Mouse (Mus musculus): Measurements from ENCODE around the gene Slc10a7.

Slc10a7 gene

DNA sequence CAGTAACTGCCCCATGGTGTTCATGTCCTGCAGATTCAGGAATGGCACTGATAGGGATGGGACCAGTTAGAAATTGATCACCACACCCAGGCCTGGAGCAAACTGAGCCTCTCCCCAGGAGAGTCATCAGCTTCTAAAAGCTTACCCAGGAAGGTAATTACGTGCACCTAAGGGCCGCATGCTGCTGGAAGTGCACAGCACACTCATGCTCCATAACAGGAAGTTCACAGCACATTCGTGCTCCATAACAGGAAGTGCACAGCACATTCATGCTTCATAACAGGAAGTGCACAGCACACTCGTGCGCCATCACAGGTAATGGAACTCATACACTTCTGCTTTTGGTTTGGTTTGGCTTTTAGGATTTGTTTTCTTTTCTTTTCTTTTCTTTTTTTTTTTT lies 114.8 kb downstream of the Slc10a7 start:
- CTCF ChIA-PET, result interaction anchor here (0.7 kb wide), 1 partner anchor 1013 kb away, joined by 3 read pairs; no protein-coding TSS in a partner anchor

GRCm38 (mm10) chr8:78624738-78625442 lies 115.7 kb downstream of the Slc10a7 start:
- CTCF ChIA-PET, result interaction anchor here (0.6 to 0.7 kb wide), 2 partner anchors 1014 to 1077 kb away, joined by 3 to 17 read pairs; no protein-coding TSS in a partner anchor

GRCm38 (mm10) chr8:78626632-78627031 lies 117.5 kb downstream of the Slc10a7 start:
- CTCF ChIA-PET, result interaction anchor here (0.6 kb wide), 1 partner anchor 772 kb away, joined by 4 read pairs; no protein-coding TSS in a partner anchor

GRCm38 (mm10) chr8:78627793-78628192 lies 118.6 kb downstream of the Slc10a7 start:
- CTCF ChIA-PET, result no interaction called here

DNA sequence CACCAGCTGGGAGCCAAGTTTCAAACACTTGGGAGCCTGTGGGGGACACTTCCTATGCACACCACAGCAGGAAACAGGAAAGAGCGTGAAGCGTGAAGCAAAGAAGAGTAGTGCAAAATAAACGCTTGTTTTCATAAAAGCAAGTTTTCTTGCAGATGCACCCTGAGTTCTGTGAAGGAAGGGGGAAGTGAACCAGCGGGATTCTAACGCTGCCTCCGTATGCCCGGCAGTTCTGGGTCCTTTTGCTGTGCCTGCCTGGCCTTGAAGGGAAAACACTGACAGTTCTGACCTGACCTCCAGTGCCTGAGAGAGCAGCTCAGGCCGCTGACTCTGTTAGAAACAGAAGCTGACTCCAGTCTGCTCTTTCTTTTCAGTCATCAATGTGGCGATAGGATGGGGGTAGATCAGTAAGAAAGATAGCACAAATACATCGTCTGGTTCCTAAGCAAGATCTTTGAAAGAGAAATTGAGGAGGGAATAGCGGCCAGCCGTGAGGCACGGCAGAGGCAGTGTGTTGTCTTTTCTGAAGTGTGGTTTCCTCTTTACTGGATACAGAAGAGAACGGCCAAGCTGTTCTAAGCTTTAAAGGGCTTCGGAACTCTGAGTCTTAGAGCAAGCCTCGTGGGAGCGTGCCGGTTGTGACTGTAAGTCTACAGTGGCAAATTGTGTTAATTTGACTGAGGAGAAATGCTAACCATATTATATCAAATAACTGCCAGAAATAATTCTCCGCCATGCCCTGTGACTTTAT lies 121.4 kb downstream of the Slc10a7 start:
- CTCF ChIA-PET, result interaction anchor here (0.6 kb wide), 1 partner anchor 12 kb away, joined by 11 read pairs; no protein-coding TSS in a partner anchor

DNA sequence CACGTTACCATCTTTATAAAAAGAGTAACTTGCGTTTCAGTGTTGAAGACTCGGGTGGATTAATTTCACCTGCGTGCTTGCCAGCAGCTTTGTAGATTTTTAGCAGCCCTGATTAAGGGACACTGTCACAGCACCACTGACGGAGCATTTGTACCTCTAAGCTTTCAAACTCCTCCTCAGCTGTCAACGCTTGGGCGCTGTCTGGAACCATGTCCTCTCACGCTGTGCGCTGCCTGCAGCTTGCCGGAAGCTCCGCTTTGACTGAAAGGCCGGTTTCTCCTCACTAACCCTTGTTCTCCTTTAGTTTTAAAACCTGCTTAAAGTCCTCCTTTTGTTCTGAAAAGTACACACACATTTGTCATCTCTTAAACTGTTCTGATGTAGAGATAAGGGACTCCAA lies 123.9 kb downstream of the Slc10a7 start:
- CTCF ChIA-PET, result no interaction called here

- CTCF ChIA-PET, result no interaction called here
These were observed 124.9 kb downstream of the Slc10a7 start for GRCm38 (mm10) chr8:78634018-78634417.

- CTCF ChIA-PET, result no interaction called here
These were observed 125.5 kb downstream of the Slc10a7 start for GRCm38 (mm10) chr8:78634523-78635240.

DNA sequence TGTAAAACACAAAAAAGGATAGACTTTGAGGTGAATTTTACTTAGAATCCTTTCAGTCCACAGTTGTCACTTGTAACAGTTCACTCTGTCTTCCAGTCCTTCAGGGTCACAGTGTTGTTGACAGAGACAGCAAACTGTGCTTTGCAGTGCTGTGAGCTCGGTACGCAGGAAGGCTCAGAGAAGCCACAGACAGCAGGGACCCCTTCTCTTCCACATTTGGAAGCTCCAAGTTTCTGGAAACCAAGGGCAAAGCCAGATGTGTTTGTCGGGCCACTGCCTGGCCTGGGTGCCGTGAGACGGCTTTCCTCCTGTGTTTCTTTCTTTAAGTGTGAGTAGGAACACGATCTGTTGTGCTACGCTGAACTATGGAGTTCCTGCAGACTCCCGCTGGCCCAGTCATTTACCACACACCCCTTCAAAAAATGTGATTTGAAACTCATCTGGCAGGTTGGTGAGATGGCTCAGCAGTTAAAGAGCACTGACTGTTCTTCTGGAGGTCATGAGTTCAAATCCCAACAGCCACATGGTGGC lies 126.2 kb downstream of the Slc10a7 start:
- CTCF ChIA-PET, result no interaction called here

- CTCF ChIA-PET, result no interaction called here
These were observed 132.8 kb downstream of the Slc10a7 start for GRCm38 (mm10) chr8:78641919-78642318.

- CTCF ChIA-PET, result interaction anchor here (0.6 kb wide), 1 partner anchor 11 kb away, joined by 11 read pairs; no protein-coding TSS in a partner anchor
These were observed 133.2 kb downstream of the Slc10a7 start for GRCm38 (mm10) chr8:78642376-78642775.

DNA sequence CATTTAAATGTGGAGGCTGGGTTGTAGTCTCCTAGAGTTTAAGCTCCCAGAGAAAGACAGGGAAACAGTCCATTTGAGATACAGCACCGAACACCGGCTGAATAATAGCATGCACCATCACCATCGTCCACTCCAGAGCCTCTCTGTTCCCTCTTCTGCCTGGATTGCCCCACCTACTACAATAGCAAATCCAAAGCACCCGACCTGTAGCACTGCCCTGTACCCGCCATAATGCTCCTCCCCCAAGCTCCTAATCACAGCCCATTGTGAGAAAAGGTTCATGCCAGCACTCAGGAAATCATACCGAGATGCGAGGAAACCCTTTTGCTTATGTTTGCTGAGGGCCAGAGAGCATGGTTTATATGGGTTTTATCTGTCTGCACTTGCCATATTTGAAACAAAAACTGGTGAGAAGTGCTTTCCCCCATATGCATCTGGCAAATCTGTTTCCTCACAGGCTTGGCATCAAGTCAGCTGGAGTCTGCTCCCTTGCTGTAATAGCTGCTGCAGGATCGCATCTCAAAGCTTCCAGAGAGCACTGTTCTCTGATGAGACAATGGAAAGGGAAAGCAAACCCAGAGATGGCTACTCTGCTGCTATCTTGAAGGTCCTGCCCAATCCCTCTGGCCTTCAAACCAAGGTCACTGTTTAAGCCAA lies 138.0 kb downstream of the Slc10a7 start:
- CTCF ChIA-PET, result interaction anchor here (0.6 to 0.7 kb wide), 2 partner anchors 123 to 585 kb away, joined by 3 to 5 read pairs; no protein-coding TSS in a partner anchor

DNA sequence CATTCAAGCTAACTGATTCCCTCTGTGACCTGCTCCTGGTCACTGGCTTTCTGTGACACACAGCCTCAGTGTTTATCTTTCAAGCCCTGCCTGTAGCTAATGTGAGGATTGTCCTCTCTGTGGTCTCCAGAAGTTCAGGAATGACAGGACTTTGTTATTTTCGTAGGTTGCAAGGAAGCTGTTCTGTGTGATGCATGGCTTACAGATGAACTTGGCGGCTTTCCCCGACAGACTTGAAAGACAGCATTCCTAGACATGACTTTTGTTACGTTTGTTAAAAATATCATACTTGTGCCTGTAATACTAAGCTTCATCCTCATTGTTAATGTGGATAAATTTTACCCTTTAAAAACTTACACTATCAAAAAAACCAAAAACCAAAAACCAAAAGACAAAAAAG lies 138.7 kb downstream of the Slc10a7 start:
- CTCF ChIA-PET, result no interaction called here

- CTCF ChIA-PET, result interaction anchor here (0.7 kb wide), 1 partner anchor 244 kb away, joined by 4 read pairs; no protein-coding TSS in a partner anchor
These were observed 139.8 kb downstream of the Slc10a7 start for GRCm38 (mm10) chr8:78648918-78649317.

DNA sequence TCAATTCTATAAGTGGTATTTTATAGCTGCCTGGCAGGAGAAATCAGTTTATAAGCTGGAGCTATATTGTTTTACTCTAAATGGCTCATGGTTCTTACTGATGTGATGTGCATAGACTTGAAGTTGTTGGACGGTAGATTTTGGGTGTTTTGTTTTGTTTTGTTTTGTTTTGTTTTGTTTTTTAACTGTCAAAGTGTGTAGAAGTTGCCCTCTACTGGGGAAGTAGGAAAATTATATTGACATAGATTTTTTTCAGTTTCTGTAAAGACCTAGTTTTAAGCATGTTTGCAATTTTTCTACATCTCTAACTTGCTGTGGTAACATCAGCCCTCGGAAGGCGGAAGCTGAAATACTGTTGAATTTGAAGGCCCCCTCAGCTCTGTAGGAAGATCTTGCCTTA lies 142.5 kb downstream of the Slc10a7 start:
- CTCF ChIA-PET, result interaction anchor here (0.7 kb wide), 1 partner anchor 37 kb away, joined by 4 read pairs; no protein-coding TSS in a partner anchor

GRCm38 (mm10) chr8:78655351-78656045 lies 146.4 kb downstream of the Slc10a7 start:
- CTCF ChIA-PET, result no interaction called here

GRCm38 (mm10) chr8:78656700-78657370 lies 147.7 kb downstream of the Slc10a7 start:
- CTCF ChIA-PET, result interaction anchor here (0.5 kb wide), 1 partner anchor 293 kb away, joined by 5 read pairs; no protein-coding TSS in a partner anchor

- CTCF ChIA-PET, result no interaction called here
These were observed 149.0 kb downstream of the Slc10a7 start for GRCm38 (mm10) chr8:78658172-78658571.

GRCm38 (mm10) chr8:78659617-78660187 lies 150.6 kb downstream of the Slc10a7 start:
- CTCF ChIA-PET, result no interaction called here
